Mouse (Mus musculus) embryonic facial prominence, embryonic 11.5 days (tissue): Measurements from ENCODE around the gene Kcnma1. TPM values are rescaled to one million over a fixed set of nuclear protein-coding genes. Genes with fewer than 3 reads are reported as not detected.

Experiments
- ATAC-seq: fragments of 200-750 bp; cut with Nextera tagmentation; replicated peaks from 2 replicates; pipeline ENCODE4 v1.8.0; 2017; ENCODE audit warnings: low read depth; ENCODE audit not compliant: insufficient number of reproducible peaks, low FRiP score, low TSS enrichment
- DNase-seq: peaks from one replicate; pipeline ENCODE4 v3.0.0-alpha.2; 2015; ENCODE audit warnings: low spot score
- H3K27ac ChIP-seq: fragments of 300-500 bp; sonication (generic); replicated peaks from 2 replicates; pipeline ENCODE4 v1.5.1; 2014; ENCODE audit warnings: mild to moderate bottlenecking, low read depth, low read length, control low read depth
- H3K27me3 ChIP-seq: fragments of 300-500 bp; sonication (generic); 2 replicates; pipeline ENCODE4 v1.6.1; 2014; ENCODE audit warnings: mild to moderate bottlenecking, low read length, moderate library complexity, mixed read lengths; ENCODE audit not compliant: control insufficient read depth, insufficient read depth
- H3K36me3 ChIP-seq: fragments of 300-500 bp; sonication (generic); replicated peaks from 2 replicates; pipeline ENCODE4 v1.6.1; 2014; ENCODE audit warnings: low read depth, mild to moderate bottlenecking, low read length, moderate library complexity, mixed read lengths; ENCODE audit not compliant: control insufficient read depth, insufficient read depth
- H3K4me1 ChIP-seq: fragments of 300-500 bp; sonication (generic); 2 replicates; pipeline ENCODE4 v1.6.1; 2014; ENCODE audit warnings: low read length, mixed read lengths; ENCODE audit not compliant: control insufficient read depth, insufficient read depth
- H3K4me2 ChIP-seq: fragments of 300-500 bp; sonication (generic); 2 replicates; pipeline ENCODE4 v1.6.1; 2014; ENCODE audit warnings: low read depth, mild to moderate bottlenecking, control low read depth, low read length, moderate library complexity
- H3K4me3 ChIP-seq: fragments of 300-500 bp; sonication (generic); 2 replicates; pipeline ENCODE4 v1.5.1; 2014; ENCODE audit warnings: low read depth, low read length, control low read depth
- H3K9ac ChIP-seq: fragments of 300-500 bp; sonication (generic); replicated peaks from 2 replicates; pipeline ENCODE4 v1.6.1; 2014; ENCODE audit warnings: mild to moderate bottlenecking, control low read depth, low read length
- H3K9me3 ChIP-seq: fragments of 300-500 bp; sonication (generic); replicated peaks from 2 replicates; pipeline ENCODE4 v1.6.1; 2016; ENCODE audit warnings: mild to moderate bottlenecking, low read length, inconsistent platforms, mixed read lengths; ENCODE audit not compliant: control insufficient read depth
- WGBS: fragments of 180-500 bp; shearing (Covaris S2); extraction: QIAGEN DNeasy Blood & Tissue Kit; methylation state at CpG from one replicate; pipeline ENCODE4 v1.1.7; 2014; 5-methylcytosine and 5-hydroxymethylcytosine counted together
- polyA plus RNA-seq: library from polyadenylated mRNA; unstranded; fragments of >200 nt; fragmentation: Nextera tagmentation; extraction: Ambion mirVana; gene quantifications from 2 replicates; pipeline ENCODE4 v1.2.1, GENCODE M21; 2014

Gene Kcnma1
- polyA plus RNA-seq, 1 experiment from 2014 or later: 0.87 TPM

DNA sequence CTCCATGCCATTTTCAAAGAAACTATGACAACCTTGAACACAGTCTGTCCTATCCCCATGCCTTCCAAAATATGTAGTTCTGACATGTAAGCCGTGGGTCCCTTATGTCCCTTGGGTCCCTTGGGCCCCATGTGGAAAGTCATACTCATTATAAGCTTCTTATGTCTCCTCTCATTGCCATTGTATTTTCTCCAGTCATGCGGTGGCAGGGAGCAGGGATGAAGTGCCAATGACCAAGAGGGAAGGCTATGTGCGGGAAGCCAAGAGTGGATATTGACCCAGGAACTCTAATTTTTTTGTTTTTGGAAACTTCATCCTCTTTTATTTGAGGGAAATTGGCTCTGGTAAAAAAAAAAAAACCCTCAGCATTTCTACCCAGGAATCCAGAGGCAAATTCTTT lies 517.5 kb downstream of the Kcnma1 start:
- Histone ChIP-seq H3K36me3 (no peaks in the 10 kb centered on the region), H3K27me3 (no peaks in the 10 kb centered on the region), H3K4me2 (no peak overlapping the region), H3K4me1 (no peaks in the 10 kb centered on the region), H3K9ac (no peak overlapping the region), H3K27ac (no peak overlapping the region), H3K4me3 (no peak overlapping the region), H3K9me3 (no peaks in the 10 kb centered on the region)
- WGBS: 90% methylated on average over 3 of the region's 3 CpGs
- DNase-seq (no peak), ATAC-seq (no peak)

DNA sequence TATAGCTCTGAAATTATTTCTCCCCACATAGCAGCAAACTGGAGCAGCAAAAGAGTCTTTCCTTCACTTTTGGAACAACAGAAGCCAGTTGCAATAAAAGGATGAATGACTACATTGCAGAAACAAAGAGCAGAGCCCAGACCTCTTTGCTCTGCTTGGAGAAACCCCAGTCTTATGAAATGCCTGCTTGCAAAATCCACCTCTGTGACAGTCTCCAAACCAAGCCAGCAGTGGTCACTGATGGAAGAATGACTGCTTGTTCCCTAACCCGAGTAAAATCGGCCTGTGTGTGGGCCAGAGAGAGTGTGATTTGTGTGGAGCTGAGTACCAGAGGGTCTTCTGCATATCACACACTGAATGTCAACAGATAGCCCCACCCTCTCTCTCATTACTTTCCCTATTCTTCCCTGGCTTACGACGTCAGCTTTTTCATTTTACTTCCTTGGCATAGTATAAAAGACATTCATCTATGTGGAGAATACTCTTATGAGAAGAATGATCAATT lies 518.0 kb downstream of the Kcnma1 start:
- no peaks in the 10 kb centered on the region for H3K4me1 ChIP-seq
- WGBS: 79% methylated on average over 4 of the region's 4 CpGs
- H3K9me3 ChIP-seq: no peaks in the 10 kb centered on the region
- DNase-seq: no peak
- H3K27me3 ChIP-seq: no peaks in the 10 kb centered on the region
- H3K9ac ChIP-seq: no peak overlapping the region
- H3K4me2 ChIP-seq: no peak overlapping the region
- no peak overlapping the region for H3K4me3 ChIP-seq
- no peak overlapping the region for H3K27ac ChIP-seq
- ATAC-seq: no peak
- H3K36me3 ChIP-seq: no peaks in the 10 kb centered on the region

GRCm38 (mm10) chr14:23494496-23494800 lies 519.8 kb downstream of the Kcnma1 start:
- 69% methylated on average over 3 of the region's 3 CpGs for WGBS
- Histone ChIP-seq H3K4me1 (no peaks in the 10 kb centered on the region), H3K9ac (no peak overlapping the region), H3K27ac (no peak overlapping the region), H3K9me3 (no peaks in the 10 kb centered on the region), H3K4me3 (no peak overlapping the region), H3K36me3 (no peaks in the 10 kb centered on the region), H3K27me3 (no peaks in the 10 kb centered on the region), H3K4me2 (no peak overlapping the region)
- no peak for ATAC-seq
- peak; percentile 43 for DNase-seq

GRCm38 (mm10) chr14:23493750-23494495 lies 520.4 kb downstream of the Kcnma1 start:
- no peak overlapping the region for H3K4me2 ChIP-seq
- 66% methylated on average over 8 of the region's 8 CpGs for WGBS
- H3K36me3 ChIP-seq: no peaks in the 10 kb centered on the region
- 0 out of 2 replicates have a peak overlapping the region, but pooled peaks have one; percentile 7 for H3K27ac ChIP-seq
- peak; percentile 30 for DNase-seq
- H3K4me1 ChIP-seq: no peaks in the 10 kb centered on the region
- H3K9me3 ChIP-seq: no peaks in the 10 kb centered on the region
- no peaks in the 10 kb centered on the region for H3K27me3 ChIP-seq
- ATAC-seq: no peak
- H3K4me3 ChIP-seq: no peak overlapping the region
- no peak overlapping the region for H3K9ac ChIP-seq

GRCm38 (mm10) chr14:23492581-23493360 lies 521.5 kb downstream of the Kcnma1 start:
- H3K4me2 ChIP-seq: no peak overlapping the region
- no peaks in the 10 kb centered on the region for H3K9me3 ChIP-seq
- H3K4me3 ChIP-seq: no peak overlapping the region
- H3K4me1 ChIP-seq: no peaks in the 10 kb centered on the region
- no peak overlapping the region for H3K9ac ChIP-seq
- H3K27ac ChIP-seq: no peak overlapping the region
- peak; percentile 59 for DNase-seq
- 74% methylated on average over 9 of the region's 9 CpGs for WGBS
- ATAC-seq: no peak
- no peaks in the 10 kb centered on the region for H3K36me3 ChIP-seq
- no peaks in the 10 kb centered on the region for H3K27me3 ChIP-seq

GRCm38 (mm10) chr14:23491359-23491758 lies 522.9 kb downstream of the Kcnma1 start:
- WGBS: 25% methylated on average over 2 of the region's 2 CpGs
- H3K27ac ChIP-seq: no peak overlapping the region
- H3K4me1 ChIP-seq: no peaks in the 10 kb centered on the region
- ATAC-seq: no peak
- no peak overlapping the region for H3K4me2 ChIP-seq
- H3K36me3 ChIP-seq: no peaks in the 10 kb centered on the region
- H3K4me3 ChIP-seq: no peak overlapping the region
- no peak overlapping the region for H3K9ac ChIP-seq
- H3K27me3 ChIP-seq: no peaks in the 10 kb centered on the region
- DNase-seq: no peak
- H3K9me3 ChIP-seq: no peaks in the 10 kb centered on the region

DNA sequence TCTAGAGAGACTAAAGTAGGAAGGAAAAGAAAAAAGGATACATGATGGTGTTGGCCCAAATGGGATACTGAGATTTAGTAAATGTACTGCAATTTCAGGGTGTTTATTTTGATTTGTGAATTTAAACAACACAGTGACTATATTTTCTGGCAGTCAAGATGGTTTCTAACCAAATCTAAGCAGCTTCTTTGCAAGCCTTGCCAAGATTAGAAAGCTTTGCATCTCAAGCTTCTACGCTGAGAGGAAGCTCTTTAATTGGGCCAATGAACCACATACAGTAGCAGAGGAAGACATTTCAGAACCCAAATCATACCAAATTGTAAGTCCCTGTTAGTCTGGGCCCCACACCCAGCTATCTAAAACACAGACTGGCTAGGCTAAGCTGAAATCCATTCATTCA lies 527.6 kb downstream of the Kcnma1 start:
- no peak overlapping the region for H3K9ac ChIP-seq
- H3K36me3 ChIP-seq: no peaks in the 10 kb centered on the region
- H3K9me3 ChIP-seq: no peaks in the 10 kb centered on the region
- WGBS: 90% methylated on average over 1 of the region's 1 CpGs
- no peaks in the 10 kb centered on the region for H3K27me3 ChIP-seq
- H3K4me2 ChIP-seq: no peak overlapping the region
- ATAC-seq (no peak), DNase-seq (no peak)
- no peaks in the 10 kb centered on the region for H3K4me1 ChIP-seq
- no peak overlapping the region for H3K4me3 ChIP-seq
- no peak overlapping the region for H3K27ac ChIP-seq
